Mouse (Mus musculus): Measurements from ENCODE around the gene Shroom3.

Gene Shroom3

DNA sequence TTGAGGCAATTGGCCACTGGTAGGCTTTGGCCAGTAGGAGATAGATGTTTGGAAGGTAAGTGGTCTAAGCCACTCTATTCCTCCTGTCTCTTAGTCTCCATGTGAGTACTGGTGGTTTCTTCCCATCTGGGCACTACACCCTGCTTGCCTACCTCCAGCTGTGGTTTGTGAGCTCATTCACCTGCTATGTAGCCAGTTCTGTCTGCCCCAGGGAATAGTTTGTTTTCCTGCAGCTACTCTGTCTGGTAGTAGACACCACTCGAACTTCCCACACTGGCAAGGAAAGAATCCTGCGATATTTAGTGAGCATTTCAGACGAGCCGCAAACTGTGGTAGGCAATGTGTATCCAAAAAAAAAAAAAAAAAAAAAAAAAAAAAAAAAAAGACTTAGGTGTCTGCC is 68.3 kb downstream of the Shroom3 start:
- no peak for DNase-seq (ENCODE audit: low spot score in 2 of 2)

- peak; percentile 17 to 18 for DNase-seq (ENCODE audit: low spot score in 2 of 2)
These were observed 72.1 kb downstream of the Shroom3 start for GRCm38 (mm10) chr5:92755241-92755775.

DNA sequence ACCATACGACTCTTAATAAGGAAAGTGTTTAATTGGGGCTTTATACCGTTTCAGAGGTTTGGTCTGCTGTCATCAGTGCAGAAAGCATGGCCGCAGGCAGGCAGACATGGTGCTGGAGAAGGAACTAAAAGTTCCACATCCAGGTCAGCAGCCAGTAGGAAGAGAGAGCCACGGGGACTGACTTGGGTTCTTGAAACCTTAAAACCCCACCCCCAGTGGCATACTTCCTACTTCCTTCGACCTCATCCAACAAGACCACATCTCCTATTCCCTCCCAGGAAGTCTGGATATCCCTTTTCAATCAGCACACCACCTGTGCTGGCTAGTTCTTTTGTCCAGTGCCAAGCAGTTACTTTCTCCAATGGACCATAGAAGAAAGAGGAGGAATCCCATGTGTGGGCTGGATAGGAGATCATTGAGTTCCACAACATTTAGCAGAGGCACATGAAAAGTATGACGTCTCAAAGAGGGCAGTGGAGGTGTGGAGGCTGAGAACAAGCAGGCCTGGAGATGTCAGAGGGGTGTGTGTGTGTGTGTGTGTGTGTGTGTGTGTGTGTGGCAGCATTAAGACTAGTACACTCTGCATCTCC is 76.0 kb downstream of the Shroom3 start:
- DNase-seq (ENCODE audit: low spot score in 2 of 2): no peak

DNA sequence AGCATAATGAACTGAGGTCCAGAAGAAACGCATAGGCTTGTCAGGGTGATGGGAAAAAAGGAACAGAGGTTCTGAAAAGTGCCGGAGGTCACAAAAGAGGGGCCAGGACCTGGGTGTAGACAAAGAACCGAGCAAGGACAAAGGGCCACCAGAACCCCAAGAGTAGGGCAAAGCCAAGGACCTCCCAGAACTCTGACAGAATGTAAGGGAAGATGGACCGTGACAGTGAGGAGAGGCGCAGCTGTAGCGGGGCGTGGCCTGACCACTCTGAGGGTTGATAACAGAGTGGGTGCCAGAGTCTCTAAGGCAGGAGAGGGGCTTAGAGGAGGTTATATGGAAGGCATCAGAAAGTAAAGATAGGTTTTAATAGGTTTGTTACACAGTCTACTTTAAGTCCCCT is 77.3 kb downstream of the Shroom3 start:
- DNase-seq (ENCODE audit: low spot score in 2 of 2): no peak

DNA sequence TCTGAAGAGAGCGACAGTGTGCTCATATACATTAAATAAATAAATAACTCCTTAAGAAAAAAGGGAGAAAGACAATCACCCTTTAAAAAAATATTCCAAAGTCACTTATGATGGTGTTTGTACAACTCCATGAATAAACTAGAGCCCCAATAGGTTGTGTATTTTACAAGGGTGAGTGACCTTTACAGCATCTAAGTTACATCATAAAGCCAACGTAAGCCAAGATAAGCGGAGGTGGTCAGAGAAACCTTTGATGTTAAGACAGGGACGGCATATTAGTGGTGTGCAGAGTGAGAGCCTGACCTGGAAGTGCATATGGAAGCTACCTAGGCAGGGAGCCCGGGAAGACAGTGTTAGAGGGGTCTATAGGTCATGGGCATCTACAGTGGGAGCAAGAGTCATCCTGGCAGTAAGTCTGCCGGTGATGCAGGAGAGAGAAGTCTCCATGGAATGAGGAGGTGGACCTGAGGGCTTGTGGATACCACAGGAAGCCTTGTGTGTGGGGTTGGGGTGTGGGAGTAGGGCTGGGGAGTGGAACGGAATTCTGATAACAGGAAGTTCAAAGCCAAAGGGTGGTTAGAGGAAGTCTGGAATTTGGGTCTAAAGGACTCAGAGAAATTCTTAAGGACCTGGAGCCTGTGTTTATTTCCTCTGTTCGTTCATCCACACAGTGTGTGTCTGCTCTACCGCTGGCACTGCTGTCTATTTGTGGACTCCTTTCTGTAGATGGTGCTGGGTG is 78.5 kb downstream of the Shroom3 start:
- no peak for DNase-seq (ENCODE audit: low spot score in 2 of 2)

- DNase-seq (ENCODE audit: low spot score in 2 of 2): no peak
These were observed 79.2 kb downstream of the Shroom3 start for GRCm38 (mm10) chr5:92762425-92762824.

GRCm38 (mm10) chr5:92763546-92763952 is 80.3 kb downstream of the Shroom3 start:
- peak in 1 of 2 experiments; percentile 5 for DNase-seq (ENCODE audit: low spot score in 2 of 2)

DNA sequence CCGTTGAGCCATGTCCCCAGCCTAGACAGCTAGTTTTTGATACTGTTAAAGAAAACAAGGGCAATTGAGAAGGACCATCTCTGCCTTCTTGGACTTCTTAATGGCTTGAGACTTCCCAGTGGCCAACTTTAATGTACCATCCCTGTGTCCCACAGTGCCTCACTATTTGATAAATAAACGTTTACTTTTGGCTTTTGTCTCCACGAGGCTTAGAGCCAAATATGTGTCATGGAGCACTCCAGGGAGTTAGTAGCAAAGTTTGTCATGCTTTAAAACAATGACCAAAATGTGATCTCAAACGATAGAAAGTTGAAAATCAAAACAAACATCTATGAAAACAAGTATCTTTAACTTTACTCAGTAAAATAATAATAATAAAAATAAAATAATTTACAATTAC is 83.1 kb downstream of the Shroom3 start:
- no peak for DNase-seq (ENCODE audit: low spot score in 2 of 2)

GRCm38 (mm10) chr5:92767194-92767777 is 84.1 kb downstream of the Shroom3 start:
- peak; percentile 4 to 10 for DNase-seq (ENCODE audit: low spot score in 2 of 2)

DNA sequence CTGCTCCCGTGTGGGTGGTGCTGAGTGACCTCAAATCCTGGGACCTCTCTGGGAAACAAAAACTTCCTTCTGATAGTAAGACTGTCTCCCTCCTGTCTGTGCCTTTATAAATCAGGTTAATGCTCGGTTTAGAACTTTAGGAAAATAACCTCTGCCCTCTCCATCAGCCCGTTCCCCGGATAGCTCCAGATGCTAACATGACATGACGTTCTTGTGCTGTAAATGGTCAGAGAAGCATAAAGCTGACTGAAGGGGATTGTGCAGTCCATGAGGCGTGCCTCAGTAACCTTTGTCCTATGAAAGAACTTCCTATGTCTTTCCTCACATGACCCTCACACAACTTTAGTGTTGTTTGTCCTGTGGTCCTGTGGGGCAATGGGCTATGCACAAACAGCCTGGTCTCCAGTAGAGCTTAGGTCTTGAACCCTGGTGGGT is 84.6 kb downstream of the Shroom3 start:
- no peak for DNase-seq (ENCODE audit: low spot score in 2 of 2)

- DNase-seq (ENCODE audit: low spot score in 2 of 2): no peak
These were observed 90.6 kb downstream of the Shroom3 start for GRCm38 (mm10) chr5:92773821-92774220.

DNA sequence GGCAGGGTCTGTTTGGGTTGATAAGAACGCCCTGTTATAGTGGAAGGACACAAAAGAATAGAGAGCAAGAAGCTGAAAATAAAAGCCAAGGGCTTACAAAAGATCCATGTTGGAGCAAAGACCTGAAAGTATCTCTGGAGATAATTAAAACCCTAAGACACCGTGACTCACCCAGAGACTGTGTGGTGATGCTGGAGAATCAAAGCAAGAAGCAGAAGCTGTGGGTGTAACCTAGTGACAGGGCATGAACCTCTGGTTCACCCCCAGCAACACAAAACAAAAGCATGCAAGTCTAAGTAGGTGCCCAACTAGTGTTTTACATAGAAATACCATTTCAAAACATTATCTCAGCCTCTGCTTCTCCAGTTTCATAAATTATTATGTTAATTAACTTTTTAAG is 91.2 kb downstream of the Shroom3 start:
- no peak for DNase-seq (ENCODE audit: low spot score in 2 of 2)

DNA sequence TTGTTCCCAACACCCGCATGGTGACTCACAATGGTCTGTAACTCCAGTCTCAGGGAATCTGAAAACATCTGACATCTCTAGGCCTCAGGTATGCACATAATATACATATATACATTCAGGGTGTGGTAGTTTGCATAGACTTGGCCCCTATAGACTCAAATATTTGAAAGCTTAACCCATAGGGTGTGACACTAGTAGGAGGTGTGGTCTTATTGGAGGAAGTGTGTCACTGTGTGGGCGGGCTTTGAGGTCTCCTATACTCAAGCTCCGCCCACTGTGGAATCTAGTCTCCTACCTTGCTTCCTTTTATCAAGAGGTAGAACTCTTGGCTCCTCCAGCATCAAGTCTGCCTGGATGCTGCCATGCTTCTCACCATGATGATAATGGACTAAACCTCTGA is 91.7 kb downstream of the Shroom3 start:
- no peak for DNase-seq (ENCODE audit: low spot score in 2 of 2)

DNA sequence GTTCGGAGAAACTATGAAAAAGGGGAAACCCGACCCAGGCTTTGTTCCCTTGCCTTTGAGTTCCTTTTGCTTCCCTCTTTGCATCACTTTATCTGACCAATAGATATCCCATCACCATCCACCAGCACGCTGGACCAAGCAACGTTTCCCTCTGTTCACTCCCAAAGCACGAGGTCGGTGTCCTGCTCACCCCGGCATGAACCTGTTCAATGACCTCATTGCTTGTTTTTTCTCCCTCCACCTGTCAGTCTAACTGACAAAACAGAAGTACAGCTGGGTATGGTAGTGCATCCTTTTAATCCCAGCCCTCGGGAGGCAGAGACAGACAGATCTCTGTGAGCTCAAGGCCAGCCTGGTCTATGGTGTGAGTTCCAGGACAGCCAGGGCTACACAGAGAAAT is 95.2 kb downstream of the Shroom3 start:
- DNase-seq (ENCODE audit: low spot score in 2 of 2): no peak

DNA sequence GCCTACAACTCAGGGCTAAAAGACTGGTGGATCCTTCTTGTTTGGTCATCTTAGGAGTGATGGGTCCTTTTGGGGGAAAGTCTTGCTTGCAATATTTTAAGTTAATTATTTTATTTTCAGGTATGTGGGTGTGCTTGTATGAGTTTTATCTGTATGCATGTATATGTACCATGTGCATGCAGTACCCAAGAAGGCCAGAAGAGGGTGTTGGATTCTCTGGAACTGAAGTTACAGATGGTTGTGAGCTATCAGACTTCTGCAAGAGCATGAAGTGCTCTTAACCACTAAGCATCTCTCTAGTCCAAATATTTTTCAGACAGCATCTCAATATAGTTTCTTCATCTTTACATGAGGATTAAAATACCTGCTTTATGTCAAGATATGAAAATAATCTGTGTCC is 97.8 kb downstream of the Shroom3 start:
- DNase-seq (ENCODE audit: low spot score in 2 of 2): no peak

- no peak for DNase-seq (ENCODE audit: low spot score in 2 of 2)
These were observed 101.0 kb downstream of the Shroom3 start for GRCm38 (mm10) chr5:92784037-92784860.

DNA sequence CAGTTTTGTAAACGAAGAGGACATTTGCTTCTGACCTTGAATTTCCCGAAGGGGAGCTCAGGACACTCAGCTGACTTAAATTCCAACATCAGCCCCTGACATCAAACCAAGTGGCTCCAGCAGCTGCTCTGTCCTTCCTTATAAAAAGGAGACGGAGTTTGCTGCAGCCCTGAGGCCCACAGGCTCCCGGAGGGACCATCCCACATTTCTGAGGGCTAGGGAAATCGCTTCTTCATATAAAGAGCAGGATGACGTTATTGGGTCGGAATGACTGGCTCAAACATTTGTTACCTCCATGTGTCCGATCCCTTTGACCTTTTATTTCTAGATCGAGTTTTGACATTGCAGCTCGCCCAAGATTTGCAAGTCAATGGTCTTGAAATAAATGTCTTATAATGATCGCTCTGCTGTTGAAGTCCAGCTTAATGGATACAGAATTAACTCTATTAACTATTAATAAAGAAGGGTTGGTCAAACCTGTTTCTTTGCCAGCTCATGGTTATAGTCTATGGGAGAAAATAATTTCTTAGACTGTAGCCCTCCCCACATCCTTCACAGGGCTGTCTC is 102.7 kb downstream of the Shroom3 start:
- no peak for DNase-seq (ENCODE audit: low spot score in 2 of 2)

DNA sequence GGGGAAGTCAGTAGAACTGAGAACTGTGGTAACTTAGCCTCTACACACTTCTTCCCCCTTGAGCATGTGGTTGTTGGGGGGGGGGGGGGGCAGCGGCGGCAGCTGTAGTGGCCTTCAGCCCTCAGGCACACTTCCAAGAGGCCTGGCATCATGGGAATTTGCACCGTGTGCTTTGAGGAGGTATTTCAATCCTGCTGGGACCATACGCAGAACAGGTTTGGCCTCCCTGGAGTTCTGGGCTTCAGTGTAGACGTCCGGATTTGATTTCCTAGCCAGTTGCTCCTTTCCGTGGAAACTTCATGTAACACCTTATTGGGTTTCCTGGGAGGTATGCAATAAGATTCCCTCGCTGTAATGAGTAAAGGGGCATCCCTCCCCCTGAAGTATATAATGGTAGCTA is 105.8 kb downstream of the Shroom3 start:
- no peak for DNase-seq (ENCODE audit: low spot score in 2 of 2)

DNA sequence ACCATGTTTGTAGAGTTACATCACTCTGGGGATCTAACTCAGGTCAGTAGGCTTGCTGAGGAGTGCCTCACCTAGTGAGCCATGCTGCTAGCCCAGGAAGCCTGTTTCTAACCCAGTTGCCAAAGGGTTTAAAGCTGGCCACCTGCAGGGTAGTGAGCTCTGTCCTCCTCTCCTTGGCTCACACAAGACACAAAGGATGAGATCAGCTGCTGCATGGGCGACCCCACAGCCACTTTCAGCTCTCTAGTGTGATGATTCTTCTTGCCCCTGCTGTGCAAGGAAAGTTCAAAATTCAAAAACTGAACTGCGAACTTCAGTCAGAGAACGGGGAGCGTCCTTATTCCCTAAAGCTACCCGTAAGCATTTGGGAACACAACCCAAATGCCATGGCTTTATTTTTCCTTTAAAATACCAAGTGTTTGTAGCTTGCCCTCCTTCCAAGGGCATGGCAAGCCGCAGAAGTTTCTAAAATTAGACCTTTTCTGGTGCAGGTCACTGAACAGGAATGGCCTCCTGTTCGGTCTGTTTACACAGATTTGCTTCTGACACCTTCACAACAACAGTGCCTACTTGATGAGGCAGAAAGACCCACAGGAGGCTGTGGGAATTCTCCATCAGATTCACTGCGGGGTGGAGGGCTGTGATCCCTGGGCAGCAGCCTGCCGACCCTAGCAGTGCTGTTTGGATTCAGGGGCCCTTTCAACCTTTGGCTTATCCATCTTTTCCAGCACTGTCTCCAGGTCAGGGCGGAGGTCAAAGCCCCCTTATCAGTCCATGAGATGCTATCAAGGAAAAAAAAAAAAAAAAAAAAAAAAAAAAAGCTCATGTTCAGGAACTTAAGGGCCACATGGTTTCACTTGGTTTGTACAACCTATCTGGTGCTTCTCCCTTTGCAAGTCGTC is 113.1 kb downstream of the Shroom3 start:
- no peak for DNase-seq (ENCODE audit: low spot score in 2 of 2)

DNA sequence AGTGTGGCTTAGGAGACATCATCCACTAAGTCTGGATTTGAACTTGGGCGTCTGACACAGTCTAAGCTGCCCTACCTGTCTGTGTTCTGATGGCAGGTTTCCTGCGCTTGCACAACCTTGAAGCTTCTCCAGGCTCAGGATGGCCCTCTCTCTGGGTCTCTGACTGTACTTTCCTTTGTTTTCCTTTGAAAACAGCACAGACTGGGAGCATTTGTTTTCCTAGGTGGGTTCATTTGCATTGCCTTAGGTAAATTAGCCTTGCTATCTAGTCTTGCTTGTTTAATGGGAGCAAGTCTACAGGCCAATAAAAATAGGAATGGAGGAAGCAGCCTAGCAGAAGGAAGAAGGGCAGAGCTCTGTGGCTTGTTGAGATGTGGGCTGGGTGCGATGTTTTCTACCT is 114.7 kb downstream of the Shroom3 start:
- DNase-seq (ENCODE audit: low spot score in 2 of 2): no peak

DNA sequence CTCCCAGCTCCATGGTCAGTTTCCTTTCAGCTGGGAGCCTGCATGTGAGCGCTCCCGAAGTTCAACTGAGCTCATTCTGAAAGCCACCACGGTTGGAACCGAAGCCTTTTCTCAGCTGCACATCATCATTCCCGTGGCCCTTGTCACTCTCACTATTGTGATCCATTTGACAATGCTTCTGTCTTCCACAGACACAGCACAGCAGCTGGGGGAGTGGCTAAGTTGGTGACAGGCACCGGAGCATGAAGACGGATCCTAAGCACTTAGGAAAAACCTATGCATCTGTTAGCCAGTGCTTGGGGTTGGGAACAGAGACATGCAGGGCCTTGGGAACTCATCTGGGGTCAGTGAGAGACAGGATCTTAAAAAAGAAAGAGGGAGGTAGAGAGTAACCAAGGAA is 121.1 kb downstream of the Shroom3 start:
- no peak for DNase-seq (ENCODE audit: low spot score in 2 of 2)
